Mouse (Mus musculus) gastrocnemius, postnatal 4 days (tissue): Measurements from ENCODE around the gene Tmem52. TPM values are rescaled to one million over a fixed set of nuclear protein-coding genes. Genes with fewer than 3 reads are reported as not detected.

Experiments
- DNase-seq, 2 experiments: peaks; one replicate each; pipeline ENCODE4 v3.0.0; 2021 to 2022; ENCODE audit warnings: low spot score in 2 of 2, mixed read lengths in 2 of 2
- total RNA-seq, 2 experiments: library from RNA; stranded (reverse); gene quantifications; 2 replicates each; pipeline ENCODE4 v1.2.3; 2021

Tmem52 gene
- total RNA-seq, 2 experiments from 2014 or later = 65.3 to 85.5 TPM

DNA sequence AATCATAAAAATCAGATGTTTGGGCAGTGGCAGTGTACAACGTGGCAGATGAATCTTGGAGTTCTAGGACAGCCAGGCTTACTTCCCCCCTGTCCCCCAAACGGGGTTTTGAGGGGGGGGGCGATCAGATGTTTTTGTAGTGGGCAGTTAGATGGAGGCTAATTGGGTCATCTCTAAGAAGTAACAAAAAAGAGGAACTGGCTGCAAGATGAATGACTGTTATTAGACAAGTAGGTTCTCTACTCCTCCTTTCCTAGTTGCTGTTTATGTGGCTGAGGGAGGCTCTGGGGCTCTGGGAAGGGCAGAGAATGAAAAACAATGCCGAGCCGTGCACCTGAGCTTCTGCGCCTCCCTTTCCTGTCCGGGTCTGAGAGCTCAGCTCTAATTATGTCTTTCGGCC lies 36.2 kb downstream of the Tmem52 start:
- DNase-seq = no peak

GRCm38 (mm10) chr4:155505671-155506295 lies 36.9 kb downstream of the Tmem52 start:
- DNase-seq = no peak

- DNase-seq = no peak
These were observed 39.7 kb downstream of the Tmem52 start for GRCm38 (mm10) chr4:155508614-155509013.

GRCm38 (mm10) chr4:155510981-155511380 lies 42.1 kb downstream of the Tmem52 start:
- no peak for DNase-seq

DNA sequence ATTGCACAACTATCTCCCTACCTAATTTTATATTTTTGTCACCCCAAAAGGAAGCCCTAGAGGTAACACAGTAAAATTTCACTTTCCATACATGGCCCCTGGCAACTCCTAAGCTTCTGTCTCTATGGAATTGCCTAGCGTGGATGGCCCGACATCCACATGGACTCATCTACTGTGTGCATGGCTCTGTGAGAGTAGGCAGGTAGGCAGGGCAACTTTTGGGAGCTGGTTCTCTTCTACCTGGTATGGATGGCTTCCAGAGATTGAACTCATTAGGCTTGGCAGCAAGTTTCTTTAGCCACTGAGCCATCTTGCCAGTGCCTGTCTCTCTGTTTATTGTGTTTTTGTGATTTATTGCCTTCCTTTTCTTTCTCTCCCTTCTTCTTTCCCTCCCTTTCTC lies 45.9 kb downstream of the Tmem52 start:
- no peak for DNase-seq

DNA sequence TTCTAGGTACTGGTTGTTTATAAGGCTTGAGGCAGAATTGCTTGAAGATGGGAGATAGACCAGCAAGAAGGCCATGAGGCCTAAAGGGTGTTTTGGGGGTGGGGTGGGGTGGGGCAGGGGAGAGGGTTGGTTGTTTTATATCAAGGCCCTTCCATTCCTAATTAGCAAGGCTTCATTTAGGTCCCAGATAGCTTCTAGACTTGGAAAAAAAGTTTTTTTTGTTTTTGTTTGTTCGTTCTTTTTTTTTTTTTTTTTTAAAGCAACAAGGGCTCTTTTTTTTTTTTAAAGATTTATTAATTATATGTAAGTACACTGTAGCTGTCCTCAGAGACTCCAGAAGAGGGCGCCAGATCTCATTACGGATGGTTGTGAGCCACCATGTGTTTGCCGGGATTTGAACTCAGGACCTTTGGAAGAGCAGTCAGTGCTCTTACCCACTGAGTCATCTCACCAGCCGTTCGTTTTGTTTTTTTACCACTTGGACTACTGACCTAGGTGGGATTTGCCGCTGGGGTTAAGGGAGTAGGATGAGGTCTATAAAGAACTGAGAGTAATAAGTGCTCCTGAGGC lies 49.1 kb downstream of the Tmem52 start:
- DNase-seq = no peak

Other genes with a start within 250 kb of the Tmem52 start
- 100 to 1,000 TPM; 133 to 138 TPM for gene Ski, start 246.5 kb upstream of the Tmem52 start, total RNA-seq
- 10 to 100 TPM; 41.0 to 44.3 TPM for gene Faap20, start 219.3 kb upstream of the Tmem52 start, total RNA-seq
- gene Prkcz, start 107.8 kb upstream of the Tmem52 start, total RNA-seq = 1 to 10 TPM; 4.4 to 5.4 TPM
- 1 to 10 TPM in 1 of 2 experiments, under 1 TPM in 1; 0.78 to 1.2 TPM for gene Gabrd, start 71.0 kb upstream of the Tmem52 start, total RNA-seq
- 1 to 10 TPM; 1.7 to 2.6 TPM for gene Cfap74, start 59.9 kb upstream of the Tmem52 start, total RNA-seq
- 100 to 1,000 TPM; 272 to 286 TPM for gene Gnb1, start 22.2 kb downstream of the Tmem52 start, total RNA-seq
- 10 to 100 TPM; 31.8 to 33.1 TPM for gene Nadk, start 93.3 kb downstream of the Tmem52 start, total RNA-seq
- gene Slc35e2, start 132.3 kb downstream of the Tmem52 start, total RNA-seq = 10 to 100 TPM; 12.0 to 13.0 TPM
- gene Cdk11b, start 155.7 kb downstream of the Tmem52 start, total RNA-seq = 10 to 100 TPM; 35.8 to 44.0 TPM
- gene Gm10563, start 176.3 kb downstream of the Tmem52 start, total RNA-seq = not detected
- gene Mmp23, start 184.3 kb downstream of the Tmem52 start, total RNA-seq = 10 to 100 TPM; 30.1 to 37.9 TPM
- gene Mib2, start 200.1 kb downstream of the Tmem52 start, total RNA-seq = 10 to 100 TPM; 25.9 to 27.1 TPM
- 10 to 100 TPM in 1 of 2 experiments, 1 to 10 TPM in 1; 9.8 to 10.4 TPM for gene Fndc10, start 225.2 kb downstream of the Tmem52 start, total RNA-seq
- gene Ssu72, start 235.7 kb downstream of the Tmem52 start, total RNA-seq = 10 to 100 TPM; 61.5 to 63.0 TPM